Mouse (Mus musculus) embryonic facial prominence, embryonic 10.5 days (tissue): ENCODE data around the gene Ezh1. TPM values are rescaled to one million over a fixed set of nuclear protein-coding genes. Genes with fewer than 3 reads are reported as not detected.

Experiments
- DNase-seq: peaks from one replicate; pipeline ENCODE4 v3.0.0-alpha.2; 2017; ENCODE audit warnings: low spot score
- H3K27ac ChIP-seq: fragments of 300-500 bp; sonication (generic); replicated peaks from 2 replicates; pipeline ENCODE4 v1.5.1; 2016; ENCODE audit warnings: mild to moderate bottlenecking
- H3K27me3 ChIP-seq: fragments of 300-500 bp; sonication (generic); replicated peaks from 2 replicates; pipeline ENCODE4 v1.6.1; 2016; ENCODE audit warnings: low read depth, mild to moderate bottlenecking; ENCODE audit not compliant: poor library complexity, severe bottlenecking
- H3K36me3 ChIP-seq: fragments of 300-500 bp; sonication (generic); replicated peaks from 2 replicates; pipeline ENCODE4 v1.6.1; 2016; ENCODE audit warnings: mild to moderate bottlenecking, moderate library complexity
- H3K4me1 ChIP-seq: fragments of 300-500 bp; sonication (generic); 2 replicates; pipeline ENCODE4 v1.6.1; 2016
- H3K4me3 ChIP-seq: fragments of 300-500 bp; sonication (generic); 2 replicates; pipeline ENCODE4 v1.5.1; 2016; ENCODE audit warnings: mild to moderate bottlenecking, moderate library complexity
- H3K9me3 ChIP-seq: fragments of 300-500 bp; sonication (generic); 2 replicates; pipeline ENCODE4 v1.6.1; 2016; ENCODE audit warnings: mild to moderate bottlenecking
- WGBS: fragments of 180-500 bp; shearing (Covaris S2); methylation state at CpG from one replicate; pipeline ENCODE4 v1.1.7; 2016; 5-methylcytosine and 5-hydroxymethylcytosine counted together
- polyA plus RNA-seq: library from polyadenylated mRNA; unstranded; fragments of >200 nt; fragmentation: Nextera tagmentation; extraction: Ambion mirVana; gene quantifications from 2 replicates; pipeline ENCODE4 v1.2.1, GENCODE M21; 2016

Ezh1 gene
- polyA plus RNA-seq, 1 experiment from 2014 or later: 13.3 TPM

DNA sequence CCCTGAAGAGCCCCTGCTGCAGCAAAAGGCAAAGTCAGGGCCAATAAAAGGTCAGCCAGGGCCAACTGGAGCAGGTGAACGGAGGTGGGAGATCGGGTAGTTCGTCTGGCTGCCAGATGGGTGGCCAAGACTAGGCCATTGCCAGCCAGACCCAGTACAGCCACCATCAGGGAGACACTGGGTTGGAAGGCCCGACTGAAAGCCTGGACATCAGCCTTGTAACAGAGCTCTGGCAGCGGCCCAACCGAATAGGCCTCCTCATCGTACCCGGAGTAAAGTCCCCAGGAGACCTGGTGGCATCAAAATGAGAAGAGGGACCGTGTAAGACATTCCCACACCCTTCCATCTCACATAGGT lies 51.9 kb downstream of the Ezh1 start:
- 27% methylated on average over 9 of the region's 9 CpGs for WGBS
- no peaks in the 10 kb centered on the region for H3K9me3 ChIP-seq
- H3K27ac ChIP-seq: peak overlapping the region; percentile 78
- peak overlapping the region; percentile 55 for H3K4me3 ChIP-seq
- H3K27me3 ChIP-seq: peaks cover 85% of the 10 kb centered on the region
- DNase-seq: no peak
- H3K4me1 ChIP-seq: peaks cover 88% of the 10 kb centered on the region
- H3K36me3 ChIP-seq: no peaks in the 10 kb centered on the region

- Histone ChIP-seq H3K27ac (peak overlapping the region; percentile 78), H3K4me3 (peak overlapping the region; percentile 55), H3K4me1 (peaks cover 93% of the 10 kb centered on the region), H3K27me3 (peaks cover 85% of the 10 kb centered on the region), H3K9me3 (no peaks in the 10 kb centered on the region), H3K36me3 (no peaks in the 10 kb centered on the region)
- under 1% methylated on average over 61 of the region's 61 CpGs for WGBS
- peak; percentile 91 for DNase-seq
Measured at GRCm38 (mm10) chr11:101173631-101174388, 52.5 kb downstream of the Ezh1 start.

GRCm38 (mm10) chr11:101173112-101173511 lies 53.2 kb downstream of the Ezh1 start:
- no peak for DNase-seq
- 5% methylated on average over 11 of the region's 11 CpGs for WGBS
- Histone ChIP-seq H3K27me3 (peaks cover 85% of the 10 kb centered on the region), H3K9me3 (no peaks in the 10 kb centered on the region), H3K4me1 (peaks cover 88% of the 10 kb centered on the region), H3K27ac (peak overlapping the region; percentile 78; the same call in 1 of the 2 replicates), H3K4me3 (peak overlapping the region; percentile 55), H3K36me3 (no peaks in the 10 kb centered on the region)

GRCm38 (mm10) chr11:101172434-101172815 lies 53.8 kb downstream of the Ezh1 start:
- peak overlapping the region; percentile 58 for H3K27ac ChIP-seq
- WGBS: 13% methylated on average over 5 of the region's 5 CpGs
- H3K4me1 ChIP-seq: peaks cover 88% of the 10 kb centered on the region
- no peak for DNase-seq
- no peaks in the 10 kb centered on the region for H3K9me3 ChIP-seq
- peaks cover 4% of the 10 kb centered on the region for H3K36me3 ChIP-seq
- peaks cover 85% of the 10 kb centered on the region for H3K27me3 ChIP-seq
- peak overlapping the region; percentile 68 for H3K4me3 ChIP-seq

DNA sequence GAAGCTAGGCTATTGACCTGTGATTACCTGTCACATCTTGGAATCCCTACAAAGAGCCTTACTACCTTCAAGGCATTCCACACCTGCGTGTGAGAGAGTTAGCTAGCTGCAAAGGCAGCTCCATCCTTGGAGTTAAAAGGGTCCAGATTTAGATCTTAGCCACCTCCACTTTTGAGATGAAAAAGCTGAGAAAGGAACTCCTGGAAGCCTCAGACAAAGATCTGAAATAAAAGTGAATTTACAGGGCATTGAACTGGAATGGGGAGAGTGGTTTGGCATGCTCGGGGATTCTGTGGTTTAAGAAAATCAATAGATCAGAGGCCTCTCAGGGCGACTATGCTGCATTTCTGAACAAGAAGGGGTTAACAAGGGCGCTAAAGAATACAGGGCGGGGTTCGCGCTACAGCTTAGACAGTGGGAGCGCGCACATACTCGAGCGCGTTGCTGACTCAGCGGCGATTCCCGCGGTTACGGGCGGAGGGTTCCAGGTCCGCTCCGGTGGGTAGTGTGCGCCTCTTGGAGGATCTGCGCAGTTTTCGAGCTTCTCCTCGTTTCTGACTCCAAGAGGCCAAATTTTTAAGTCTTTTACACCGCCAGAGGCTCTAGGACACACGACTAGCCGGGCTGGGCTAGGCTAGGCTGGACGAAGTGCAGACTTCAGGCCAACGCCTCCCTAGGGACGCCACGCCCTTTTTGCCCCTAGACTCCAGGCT lies 54.4 kb downstream of the Ezh1 start:
- Histone ChIP-seq H3K4me1 (peaks cover 83% of the 10 kb centered on the region), H3K27ac (peak overlapping the region; percentile 58), H3K9me3 (no peaks in the 10 kb centered on the region), H3K36me3 (peaks cover 9% of the 10 kb centered on the region), H3K27me3 (peaks cover 85% of the 10 kb centered on the region), H3K4me3 (peak overlapping the region; percentile 68)
- DNase-seq: peak; percentile 83
- WGBS: under 1% methylated on average over 31 of the region's 31 CpGs

DNA sequence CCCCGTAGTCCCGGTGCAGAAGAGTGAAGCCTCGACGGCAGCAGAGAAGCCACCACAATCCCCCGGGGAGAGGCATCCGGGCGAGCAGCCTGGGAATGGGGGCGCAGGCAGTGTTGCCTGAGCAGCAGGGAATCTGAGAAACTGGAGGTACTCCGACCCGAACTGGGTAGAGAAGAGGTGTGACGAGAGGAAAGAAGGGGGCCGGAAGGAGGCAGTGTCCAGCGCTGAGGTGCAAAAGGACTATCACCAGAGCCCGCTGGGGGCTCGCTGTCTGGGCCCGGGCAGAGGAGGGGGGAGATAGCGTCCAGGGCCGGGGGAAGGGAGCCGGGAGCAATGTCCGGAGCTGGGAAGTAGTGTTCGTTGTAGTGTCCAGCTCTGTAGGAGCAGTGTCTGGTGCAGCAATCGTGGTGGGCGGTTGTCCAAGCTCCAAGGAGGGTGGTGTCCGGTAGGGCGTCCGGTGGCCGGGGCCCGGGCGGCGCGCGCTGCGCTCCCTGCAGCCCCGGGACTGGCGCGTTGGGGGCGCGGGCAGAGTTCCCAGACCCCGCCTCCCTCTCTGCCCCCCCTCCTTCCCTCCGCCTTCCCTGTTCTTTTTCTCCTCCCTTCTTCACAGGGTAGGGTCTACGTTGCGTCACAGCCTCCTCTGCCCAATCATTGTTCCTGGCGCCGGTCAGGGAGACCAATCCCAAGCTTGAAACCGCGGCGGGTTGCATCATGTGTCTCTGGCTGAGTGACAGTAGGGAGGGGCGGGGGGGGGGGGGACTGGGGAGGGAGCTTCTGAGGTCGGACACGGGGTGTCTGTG lies 55.3 kb downstream of the Ezh1 start, which contains the start of gene Plekhh3:
Plekhh3 (minus strand) TSS at position 541 of the 800 bp plus-strand sequence.
- peak; percentile 98 for DNase-seq
- H3K27me3 ChIP-seq: peaks cover 85% of the 10 kb centered on the region
- H3K27ac ChIP-seq: peak within 1 kb of the TSS; percentile 70
- H3K9me3 ChIP-seq: no peaks in the 10 kb centered on the region
- peaks cover 13% of the 10 kb centered on the region for H3K36me3 ChIP-seq
- peaks cover 81% of the 10 kb centered on the region for H3K4me1 ChIP-seq
- H3K4me3 ChIP-seq: peak within 1 kb of the TSS; percentile 68
- WGBS: under 1% methylated on average over 50 of the region's 50 CpGs

DNA sequence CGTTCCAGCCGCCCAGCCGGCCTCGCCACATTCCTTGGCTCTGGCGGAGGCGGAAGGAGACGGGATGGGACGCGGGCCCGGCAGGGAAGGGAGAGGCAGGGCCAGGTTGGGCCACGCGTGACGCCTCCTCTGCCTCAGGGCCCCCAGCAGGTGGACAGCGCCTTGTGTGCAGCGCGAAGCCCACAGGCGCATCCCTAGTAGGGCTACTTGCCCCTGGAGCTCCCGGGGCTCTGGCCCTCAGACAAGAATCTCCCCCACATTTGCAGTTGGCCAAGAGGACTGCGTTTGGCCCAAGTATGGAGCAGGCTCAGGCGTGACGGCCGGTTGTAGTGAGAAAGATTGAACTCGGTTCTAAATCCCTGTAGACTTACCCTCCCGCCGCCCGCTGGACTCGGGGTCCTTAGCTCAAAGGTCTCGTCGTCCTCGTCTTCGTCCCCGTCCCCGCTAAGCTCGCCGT lies 55.9 kb downstream of the Ezh1 start, which contains the start of gene Cntnap1:
Cntnap1 (plus strand) TSS at position 170 of the 457 bp plus-strand sequence.
- under 1% methylated on average over 35 of the region's 35 CpGs for WGBS
- H3K27ac ChIP-seq: peak within 1 kb of the TSS; percentile 70
- peak; percentile 55 for DNase-seq

GRCm38 (mm10) chr11:101169301-101170107 lies 56.8 kb downstream of the Ezh1 start:
- Histone ChIP-seq H3K36me3 (peaks cover 13% of the 10 kb centered on the region), H3K4me1 (peaks cover 74% of the 10 kb centered on the region), H3K9me3 (no peaks in the 10 kb centered on the region), H3K4me3 (peak overlapping the region; percentile 68), H3K27ac (no peak overlapping the region), H3K27me3 (peaks cover 85% of the 10 kb centered on the region)
- DNase-seq: no peak
- 9% methylated on average over 17 of the region's 17 CpGs for WGBS

More for the DNA sequence above, 55.9 kb downstream of the Ezh1 start, which contains the start of gene Cntnap1:
- peaks cover 76% of the 10 kb centered on the region for H3K4me1 ChIP-seq
- H3K4me3 ChIP-seq: peak within 1 kb of the TSS; percentile 68
- peaks cover 85% of the 10 kb centered on the region for H3K27me3 ChIP-seq
- H3K36me3 ChIP-seq: peaks cover 13% of the 10 kb centered on the region
- no peaks in the 10 kb centered on the region for H3K9me3 ChIP-seq

DNA sequence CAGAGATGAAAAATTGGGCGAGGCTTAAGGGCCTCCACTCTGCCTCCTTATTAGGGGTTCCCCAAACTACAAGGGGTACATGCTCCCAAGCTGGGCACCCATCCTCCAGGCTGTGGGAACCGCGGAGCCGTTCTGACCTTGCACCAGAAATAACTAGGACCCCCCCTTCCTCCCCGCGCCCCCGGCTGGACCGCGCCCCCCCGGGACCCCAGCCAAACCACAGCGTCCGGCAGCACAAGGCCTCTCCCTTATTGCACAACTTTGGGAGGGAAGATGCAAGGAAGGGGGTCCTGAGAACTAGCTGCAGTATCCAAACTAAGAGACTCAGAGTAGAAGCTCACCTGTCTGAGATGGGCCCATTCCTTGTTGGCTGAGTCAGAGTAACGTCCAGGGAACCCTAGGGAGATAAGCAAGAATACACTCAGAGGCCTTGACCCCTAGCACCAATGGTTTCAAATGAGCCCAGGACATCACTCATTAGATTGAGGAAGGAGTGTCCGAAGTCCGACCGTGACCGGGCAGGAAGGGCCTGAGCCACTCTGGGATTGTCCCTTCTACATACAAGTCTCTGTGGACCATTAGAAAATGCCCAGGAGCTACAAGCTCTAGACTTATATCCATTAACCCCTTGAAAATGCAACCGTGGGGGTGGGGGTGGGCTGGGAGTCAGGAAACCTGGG lies 57.8 kb downstream of the Ezh1 start:
- H3K4me3 ChIP-seq: no peak overlapping the region
- DNase-seq: no peak
- H3K9me3 ChIP-seq: no peaks in the 10 kb centered on the region
- no peak overlapping the region for H3K27ac ChIP-seq
- peaks cover 85% of the 10 kb centered on the region for H3K27me3 ChIP-seq
- 57% methylated on average over 18 of the region's 18 CpGs for WGBS
- H3K4me1 ChIP-seq: peaks cover 74% of the 10 kb centered on the region
- peaks cover 20% of the 10 kb centered on the region for H3K36me3 ChIP-seq

GRCm38 (mm10) chr11:101167963-101168300 lies 58.3 kb downstream of the Ezh1 start:
- H3K27ac ChIP-seq: no peak overlapping the region
- peaks cover 23% of the 10 kb centered on the region for H3K36me3 ChIP-seq
- WGBS: 38% methylated on average over 8 of the region's 8 CpGs
- peaks cover 85% of the 10 kb centered on the region for H3K27me3 ChIP-seq
- no peaks in the 10 kb centered on the region for H3K9me3 ChIP-seq
- H3K4me1 ChIP-seq: peaks cover 74% of the 10 kb centered on the region
- no peak for DNase-seq
- H3K4me3 ChIP-seq: 0 out of 2 replicates have a peak overlapping the region, but pooled peaks have one; percentile 8
